Mouse (Mus musculus) B cell, adult (primary cell): ENCODE measurements around the gene Lrrc14b. TPM values are rescaled to one million over a fixed set of nuclear protein-coding genes. Genes with fewer than 3 reads are reported as not detected.

Experiments
- total RNA-seq: library from RNA; stranded (reverse); gene quantifications from 4 replicates; pipeline ENCODE4 v1.2.4, GENCODE M21; 2023; ENCODE audit not compliant: inconsistent age

The Lrrc14b gene
- total RNA-seq, result not detected in 4 replicates

DNA sequence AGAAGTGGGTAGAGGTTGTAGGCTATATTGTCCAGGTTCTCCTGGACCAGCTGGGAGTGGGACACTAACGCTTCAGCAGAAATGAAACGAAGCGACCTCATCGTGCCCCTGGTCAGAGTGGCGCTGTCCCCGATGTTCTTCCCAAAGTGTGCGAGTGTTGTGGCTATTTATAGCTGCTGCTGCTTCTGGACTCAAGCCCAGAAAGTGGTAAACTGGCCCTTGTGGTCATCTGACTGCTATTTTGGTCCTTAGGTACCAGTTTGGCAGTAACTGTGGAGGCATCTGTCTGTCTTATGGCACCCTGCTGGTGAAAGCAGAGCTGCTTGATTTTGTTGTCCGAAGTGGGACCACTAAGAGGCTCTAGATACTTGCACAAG is at the start of gene Lrrc14b:
Gene Lrrc14b, minus strand, starts transcription at position 147 of the 377 bp plus-strand sequence.

GRCm38 (mm10) chr13:74399298-74399839 is 35.6 kb upstream of the Lrrc14b start, which contains the start of gene Ftl1-ps1:
Gene Ftl1-ps1 (plus strand): TSS chr13:74399694.

GRCm38 (mm10) chr13:74390371-74390990 is 26.7 kb upstream of the Lrrc14b start, which contains the start of gene Zfp72:
Gene Zfp72 (minus strand): TSS chr13:74390836.

GRCm38 (mm10) chr13:74349566-74350434 is 14.0 kb downstream of the Lrrc14b start, which contains the start of the genes Sdha and Ccdc127:
Gene Sdha (minus strand): TSS chr13:74350280.
Gene Ccdc127 (plus strand): TSS chr13:74350309.

GRCm38 (mm10) chr13:74317170-74317849 is 46.5 kb downstream of the Lrrc14b start, which contains the start of gene Pdcd6:
Gene Pdcd6 (minus strand): TSS chr13:74317580.

Other genes starting within 250 kb of the Lrrc14b start
- gene Slc9a3, start 242.5 kb downstream of the Lrrc14b start, total RNA-seq, result not detected in 4 replicates
- gene Exoc3, start 155.3 kb downstream of the Lrrc14b start, total RNA-seq, result 41.1 to 53.1 TPM (median 46.4 TPM) in 4 replicates
- 0.09 to 0.18 TPM in 2 of 4 replicates, not detected in the others for gene Ahrr, start 71.7 kb downstream of the Lrrc14b start, total RNA-seq
- gene Pdcd6, start 46.4 kb downstream of the Lrrc14b start, total RNA-seq, result 80.5 to 89.8 TPM (median 83.2 TPM) in 4 replicates
- 158 to 183 TPM (median 174 TPM) in 4 replicates for gene Sdha, start 13.7 kb downstream of the Lrrc14b start, total RNA-seq
- gene Ccdc127, start 13.7 kb downstream of the Lrrc14b start, total RNA-seq, result 21.9 to 31.7 TPM (median 24.1 TPM) in 4 replicates
- gene Zfp72, start 26.8 kb upstream of the Lrrc14b start, total RNA-seq, result 1.5 to 2.2 TPM (median 2.1 TPM) in 4 replicates
- gene Ftl1-ps1, start 35.7 kb upstream of the Lrrc14b start, total RNA-seq, result 565 to 616 TPM (median 592 TPM) in 4 replicates
- 4.6 to 8.7 TPM (median 6.2 TPM) in 4 replicates for gene Zfp825, start 130.0 kb upstream of the Lrrc14b start, total RNA-seq